Comparison of ENCODE assay signal across 13 mouse cellular contexts in genomic region chr12:83328899-83329298, GRCm38 (mm10).
A peak's percentile ranks its signal among the peaks of the same experiment; 100 is the strongest.
DNase-seq lines count a peak whose midpoint lies in the region; ATAC-seq and TF ChIP-seq lines count a peak whose summit lies in the region.
"Had no signal": no experiment of that assay in that cellular context is flagged by ENCODE, and none has a peak within 500 bp of the region (broad histone marks: within the 10 kb centered on the region; RNA-seq: fewer than 3 reads in every experiment).

No protein-coding gene starts in this region.

- no peak overlapping the region for H3K27ac ChIP-seq in embryonic facial prominence, embryonic 14.5 days (replicated peaks; ENCODE audit: low read depth, low read length)
- H3K27ac ChIP-seq in embryonic facial prominence, embryonic 10.5 days (replicated peaks): no peak overlapping the region
- H3K27ac ChIP-seq in midbrain, embryonic 14.5 days (replicated peaks; ENCODE audit: low read depth, low read length): no peak overlapping the region
- no peak overlapping the region for H3K27ac ChIP-seq in midbrain, postnatal 0 days (ENCODE audit: low read depth, low read length)
- H3K27ac ChIP-seq: embryonic facial prominence, embryonic 12.5 days; midbrain, embryonic 12.5 days had no signal

- H3K4me3 ChIP-seq in embryonic facial prominence, embryonic 14.5 days (ENCODE audit: low read depth, low read length): no peak overlapping the region
- no peak overlapping the region for H3K4me3 ChIP-seq in embryonic facial prominence, embryonic 10.5 days
- H3K4me3 ChIP-seq in midbrain, embryonic 14.5 days (replicated peaks; ENCODE audit: low read depth, low read length): no peak overlapping the region
- no peak overlapping the region for H3K4me3 ChIP-seq in midbrain, postnatal 0 days (ENCODE audit: low read depth, low read length)
- H3K4me3 ChIP-seq: embryonic facial prominence, embryonic 12.5 days; midbrain, embryonic 12.5 days had no signal

- no peak overlapping the region for H3K9ac ChIP-seq in embryonic facial prominence, embryonic 14.5 days (ENCODE audit: low read depth, low read length)
- H3K9ac ChIP-seq in midbrain, embryonic 14.5 days (replicated peaks; ENCODE audit: low read length): no peak overlapping the region
- H3K9ac ChIP-seq in midbrain, postnatal 0 days (replicated peaks; ENCODE audit: low read length, poor library complexity, severe bottlenecking): no peak overlapping the region
- H3K9ac ChIP-seq: embryonic facial prominence, embryonic 12.5 days; midbrain, embryonic 12.5 days had no signal

- H3K4me1 ChIP-seq in embryonic facial prominence, embryonic 14.5 days (ENCODE audit: control insufficient read depth, insufficient read depth, low read length): no peaks in the 10 kb centered on the region
- peaks cover 21% of the 10 kb centered on the region for H3K4me1 ChIP-seq in embryonic facial prominence, embryonic 10.5 days
- H3K4me1 ChIP-seq in midbrain, embryonic 14.5 days (ENCODE audit: control insufficient read depth, insufficient read depth, low read length): 0 out of 2 replicates have a peak, but pooled peaks cover 3% of the 10 kb centered on the region
- no peaks in the 10 kb centered on the region for H3K4me1 ChIP-seq in midbrain, postnatal 0 days (ENCODE audit: insufficient read depth, low read length)

- H3K4me2 ChIP-seq in embryonic facial prominence, embryonic 14.5 days (ENCODE audit: low read depth, low read length): no peak overlapping the region
- H3K4me2 ChIP-seq in midbrain, embryonic 14.5 days (ENCODE audit: low read length): no peak overlapping the region
- no peak overlapping the region for H3K4me2 ChIP-seq in midbrain, postnatal 0 days (ENCODE audit: low read depth, low read length, poor library complexity, severe bottlenecking)
- H3K4me2 ChIP-seq: embryonic facial prominence, embryonic 12.5 days; midbrain, embryonic 12.5 days had no signal

- peak; percentile 76 for ATAC-seq in embryonic facial prominence, embryonic 14.5 days (ENCODE audit: low read depth)
- ATAC-seq in midbrain, embryonic 14.5 days (ENCODE audit: low FRiP score, low TSS enrichment): no peak
- no peak for ATAC-seq in midbrain, postnatal 0 days (ENCODE audit: low FRiP score)
- 0 out of 2 replicates have a peak, but pooled peaks have one; percentile 9 for ATAC-seq in common myeloid progenitor, adult 5-6 weeks (replicated peaks; ENCODE audit: low read depth, poor library complexity, severe bottlenecking)
- ATAC-seq: CD4-positive, CD25-positive, alpha-beta regulatory T cell, adult 4 months had no signal

- WGBS in embryonic facial prominence, embryonic 14.5 days: 71% methylated on average over 13 of the region's 13 CpGs
- WGBS in embryonic facial prominence, embryonic 10.5 days: 86% methylated on average over 13 of the region's 13 CpGs
- 77% methylated on average over 13 of the region's 13 CpGs for WGBS in midbrain, embryonic 14.5 days
- WGBS in midbrain, postnatal 0 days: 65% methylated on average over 13 of the region's 13 CpGs

- no peaks in the 10 kb centered on the region for H3K9me3 ChIP-seq in embryonic facial prominence, embryonic 14.5 days (ENCODE audit: control insufficient read depth, low read length)
- no peaks in the 10 kb centered on the region for H3K9me3 ChIP-seq in embryonic facial prominence, embryonic 10.5 days
- H3K9me3 ChIP-seq in midbrain, embryonic 14.5 days (ENCODE audit: control insufficient read depth, low read length): no peaks in the 10 kb centered on the region
- H3K9me3 ChIP-seq in midbrain, postnatal 0 days (ENCODE audit: low read length): no peaks in the 10 kb centered on the region
- H3K9me3 ChIP-seq: embryonic facial prominence, embryonic 12.5 days; midbrain, embryonic 12.5 days had no signal

- no peak for TF ChIP-seq CTCF in midbrain, postnatal 0 days (IDR thresholded peaks at IDR 0.05)

- DNase-seq in embryonic facial prominence, embryonic 14.5 days (ENCODE audit: low spot score): no peak
- no peak for DNase-seq in embryonic facial prominence, embryonic 10.5 days (ENCODE audit: low spot score)
- DNase-seq in midbrain, embryonic 14.5 days: peak; percentile 35
- no peak for DNase-seq in midbrain, postnatal 0 days (ENCODE audit: low spot score)
- peak; percentile 36 for DNase-seq in retina, postnatal 1 day
- no peak for DNase-seq in urinary bladder, postnatal 10 days (ENCODE audit: low spot score)
- DNase-seq in urinary bladder, postnatal 4 days (ENCODE audit: low spot score in 2 of 2): no peak
- DNase-seq: kidney, postnatal 36 days; thymus, postnatal 36 days had no signal

- no peaks in the 10 kb centered on the region for H3K27me3 ChIP-seq in embryonic facial prominence, embryonic 14.5 days (replicated peaks; ENCODE audit: control insufficient read depth, insufficient read depth, low read length)
- H3K27me3 ChIP-seq in embryonic facial prominence, embryonic 10.5 days (replicated peaks; ENCODE audit: low read depth, poor library complexity, severe bottlenecking): no peaks in the 10 kb centered on the region
- H3K27me3 ChIP-seq in midbrain, embryonic 14.5 days (ENCODE audit: control insufficient read depth, insufficient read depth, low read length): no peaks in the 10 kb centered on the region
- no peaks in the 10 kb centered on the region for H3K27me3 ChIP-seq in midbrain, postnatal 0 days (ENCODE audit: insufficient read depth, low read length)
- H3K27me3 ChIP-seq: midbrain, embryonic 12.5 days had no signal

- no peaks in the 10 kb centered on the region for H3K36me3 ChIP-seq in embryonic facial prominence, embryonic 14.5 days (ENCODE audit: control insufficient read depth, insufficient read depth, low read length)
- no peaks in the 10 kb centered on the region for H3K36me3 ChIP-seq in embryonic facial prominence, embryonic 10.5 days (replicated peaks)
- no peaks in the 10 kb centered on the region for H3K36me3 ChIP-seq in midbrain, embryonic 14.5 days (ENCODE audit: control insufficient read depth, insufficient read depth, low read length)
- H3K36me3 ChIP-seq in midbrain, postnatal 0 days (ENCODE audit: insufficient read depth, low read length): no peaks in the 10 kb centered on the region
- H3K36me3 ChIP-seq: embryonic facial prominence, embryonic 12.5 days; midbrain, embryonic 12.5 days had no signal

Comparison
In these comparisons a context has a peak if more than half of its experiments do, and no peak if none do; other contexts are left out.
1. DNase-seq: peak in midbrain, embryonic 14.5 days (single experiment) and retina, postnatal 1 day (single experiment); none in embryonic facial prominence, embryonic 14.5 days (single experiment), embryonic facial prominence, embryonic 10.5 days (single experiment), midbrain, postnatal 0 days (single experiment), urinary bladder, postnatal 10 days (single experiment) and urinary bladder, postnatal 4 days (0 of 2).
2. ATAC-seq: peak in embryonic facial prominence, embryonic 14.5 days (single experiment) and common myeloid progenitor, adult 5-6 weeks (single experiment); none in midbrain, embryonic 14.5 days (single experiment) and midbrain, postnatal 0 days (single experiment).